Mouse (Mus musculus): Measurements from ENCODE around the gene Lingo3. TPM values are rescaled to one million over a fixed set of nuclear protein-coding genes. Genes with fewer than 3 reads are reported as not detected.

Lingo3 gene
- polyA plus RNA-seq, 1 experiment: 0.06 TPM

DNA sequence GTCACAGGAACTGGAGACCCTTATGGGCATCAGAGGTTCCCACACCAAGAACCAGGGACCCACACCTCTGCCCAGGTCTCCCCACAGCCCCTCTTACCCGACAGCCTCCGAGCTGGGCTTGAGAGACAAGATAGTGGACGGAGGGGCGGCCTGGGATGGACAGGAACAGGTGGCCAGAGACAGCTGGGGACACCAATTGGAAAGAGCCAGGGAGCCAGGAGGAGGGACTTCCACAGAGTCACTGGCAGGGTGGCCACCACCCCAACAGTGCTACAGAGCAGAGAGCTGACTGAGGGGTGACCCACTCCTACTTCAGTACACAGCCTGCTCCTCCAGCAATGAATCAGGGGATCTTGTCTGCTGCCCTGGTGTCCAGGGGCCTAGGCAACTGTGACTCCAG, 30.5 kb downstream of the Lingo3 start, which contains the start of gene Jsrp1:
Jsrp1 (minus strand) TSS at position 133 of the 400 bp plus-strand sequence.
- Histone ChIP-seq H3K4me1 (ENCODE audit: control insufficient read depth, insufficient read depth, insufficient read length, low read length) (0 out of 2 replicates have a peak, but pooled peaks cover 3% of the 10 kb centered on the region), H3K27ac (ENCODE audit: insufficient read depth, low read depth, low read length) (no peak within 1 kb of the TSS), H3K27me3 (ENCODE audit: control insufficient read depth, insufficient read depth, low read length) (peaks cover 16% of the 10 kb centered on the region), H3K4me3 (ENCODE audit: low read depth, low read length) (no peak within 1 kb of the TSS), H3K36me3 (ENCODE audit: control insufficient read depth, insufficient read depth, low read length) (no peaks in the 10 kb centered on the region)
- WGBS: 89% methylated on average over 4 of the region's 4 CpGs
- no peak for TF ChIP-seq CTCF (IDR thresholded peaks at IDR 0.05; ENCODE audit: extremely low read depth, insufficient read length, insufficient replicate concordance, low read depth, low read length)
- no peak for TF ChIP-seq POLR2A (IDR thresholded peaks at IDR 0.05; ENCODE audit: low read depth, low read length)

DNA sequence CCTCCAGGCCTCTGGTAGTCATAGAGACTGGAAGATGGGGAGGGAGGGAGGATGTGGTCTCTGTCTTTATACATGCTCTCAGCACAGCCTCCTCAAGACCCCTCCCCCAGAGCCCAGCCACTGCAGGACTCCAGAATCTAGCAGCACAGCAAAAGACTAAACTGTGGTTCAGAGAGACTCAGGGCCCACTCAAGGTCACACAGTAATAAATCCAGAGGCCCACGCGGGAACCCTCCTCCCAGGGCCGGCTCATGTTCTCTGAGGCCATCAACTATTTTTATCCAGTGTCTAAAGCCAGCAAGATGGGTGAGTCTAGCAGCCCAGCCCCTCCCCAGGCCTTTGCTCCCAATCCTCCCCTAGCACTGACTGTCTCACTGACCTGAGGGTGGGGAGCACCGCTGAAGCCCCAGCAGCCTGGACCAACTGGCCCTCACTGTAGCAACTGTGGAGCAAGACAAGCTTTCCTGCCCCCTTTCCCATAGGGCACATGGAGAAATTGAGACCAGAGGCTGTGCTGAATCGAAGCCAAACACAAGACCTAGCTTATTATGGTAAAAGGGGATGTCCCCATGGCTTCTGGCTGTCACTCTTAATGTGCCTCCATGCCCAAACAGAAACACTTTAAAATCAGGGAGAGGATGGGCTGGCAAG, 31.3 kb downstream of the Lingo3 start:
- H3K27me3 ChIP-seq (ENCODE audit: control insufficient read depth, insufficient read depth, low read length): peaks cover 16% of the 10 kb centered on the region
- no peak overlapping the region for H3K4me3 ChIP-seq (ENCODE audit: low read depth, low read length)
- no peak for TF ChIP-seq POLR2A (IDR thresholded peaks at IDR 0.05; ENCODE audit: low read depth, low read length)
- TF ChIP-seq CTCF (IDR thresholded peaks at IDR 0.05; ENCODE audit: extremely low read depth, insufficient read length, insufficient replicate concordance, low read depth, low read length): no peak
- 0 out of 2 replicates have a peak, but pooled peaks cover 3% of the 10 kb centered on the region for H3K4me1 ChIP-seq (ENCODE audit: control insufficient read depth, insufficient read depth, insufficient read length, low read length)
- WGBS: 35% methylated on average over 5 of the region's 5 CpGs
- H3K27ac ChIP-seq (ENCODE audit: insufficient read depth, low read depth, low read length): no peak overlapping the region
- H3K36me3 ChIP-seq (ENCODE audit: control insufficient read depth, insufficient read depth, low read length): no peaks in the 10 kb centered on the region

DNA sequence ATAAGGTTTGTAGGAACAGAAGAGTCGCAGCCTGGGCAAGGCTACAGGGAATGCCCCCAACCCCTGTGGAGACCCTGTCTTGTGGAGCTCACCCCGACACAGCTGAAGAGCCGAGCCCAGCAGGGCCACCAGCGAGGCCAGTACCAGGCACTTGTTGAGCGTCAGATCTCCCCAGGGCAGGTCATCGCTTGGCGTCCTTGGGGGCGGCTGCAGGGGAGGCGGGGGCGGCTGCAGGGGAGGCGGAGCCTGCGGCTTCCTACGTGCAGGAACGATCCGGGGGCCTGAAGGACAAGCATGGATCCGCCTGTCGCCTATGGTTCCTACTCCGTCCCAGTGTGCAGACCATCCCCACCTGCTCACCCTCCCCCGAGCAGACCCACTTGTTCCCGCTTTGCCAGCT, 33.8 kb downstream of the Lingo3 start:
- H3K36me3 ChIP-seq (ENCODE audit: control insufficient read depth, insufficient read depth, low read length): no peaks in the 10 kb centered on the region
- no peak overlapping the region for H3K4me3 ChIP-seq (ENCODE audit: low read depth, low read length)
- WGBS: 11% methylated on average over 20 of the region's 20 CpGs
- peaks cover 15% of the 10 kb centered on the region for H3K4me1 ChIP-seq (ENCODE audit: control insufficient read depth, insufficient read depth, insufficient read length, low read length)
- no peak overlapping the region for H3K27ac ChIP-seq (ENCODE audit: insufficient read depth, low read depth, low read length)
- peaks cover 16% of the 10 kb centered on the region for H3K27me3 ChIP-seq (ENCODE audit: control insufficient read depth, insufficient read depth, low read length)
- TF ChIP-seq CTCF (IDR thresholded peaks at IDR 0.05; ENCODE audit: extremely low read depth, insufficient read length, insufficient replicate concordance, low read depth, low read length) (no peak), POLR2A (IDR thresholded peaks at IDR 0.05; ENCODE audit: low read depth, low read length) (no peak)

DNA sequence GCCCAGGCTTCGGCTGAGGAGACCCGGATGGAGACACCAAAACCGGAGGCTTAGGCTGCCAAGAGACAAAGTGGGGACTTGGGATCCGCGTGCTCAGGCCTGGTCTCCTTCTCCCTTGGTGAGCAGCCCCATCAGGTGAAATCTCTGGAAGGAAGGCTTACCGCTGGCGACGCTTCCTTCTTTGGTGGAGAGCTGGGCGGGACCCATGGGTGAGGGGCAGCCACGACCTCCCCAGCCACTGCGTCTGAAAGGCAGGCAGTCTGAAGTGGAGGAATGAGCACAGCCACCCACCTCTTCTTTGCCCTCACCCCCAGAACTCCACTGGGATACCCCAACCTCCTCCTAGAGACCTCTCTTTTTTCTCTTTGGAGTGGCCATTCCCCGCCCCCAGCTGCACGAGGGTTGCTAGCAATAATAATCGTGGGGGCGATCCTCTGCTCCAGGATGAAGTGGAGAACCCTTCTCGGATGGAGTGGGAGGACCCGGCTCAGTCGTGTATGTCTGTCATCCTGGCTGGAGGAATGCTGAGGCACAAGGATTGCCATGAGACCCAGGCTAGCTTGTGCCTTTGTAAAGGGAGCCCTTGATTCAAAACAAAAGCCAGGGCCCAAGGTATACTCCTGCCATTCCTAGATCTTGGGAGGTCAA, 34.7 kb downstream of the Lingo3 start:
- Histone ChIP-seq H3K27ac (ENCODE audit: insufficient read depth, low read depth, low read length) (no peak overlapping the region), H3K4me3 (ENCODE audit: low read depth, low read length) (no peak overlapping the region), H3K36me3 (ENCODE audit: control insufficient read depth, insufficient read depth, low read length) (peaks cover 9% of the 10 kb centered on the region), H3K4me1 (ENCODE audit: control insufficient read depth, insufficient read depth, insufficient read length, low read length) (peaks cover 15% of the 10 kb centered on the region), H3K27me3 (ENCODE audit: control insufficient read depth, insufficient read depth, low read length) (peaks cover 16% of the 10 kb centered on the region)
- WGBS: 17% methylated on average over 18 of the region's 18 CpGs
- no peak for TF ChIP-seq POLR2A (IDR thresholded peaks at IDR 0.05; ENCODE audit: low read depth, low read length)

DNA sequence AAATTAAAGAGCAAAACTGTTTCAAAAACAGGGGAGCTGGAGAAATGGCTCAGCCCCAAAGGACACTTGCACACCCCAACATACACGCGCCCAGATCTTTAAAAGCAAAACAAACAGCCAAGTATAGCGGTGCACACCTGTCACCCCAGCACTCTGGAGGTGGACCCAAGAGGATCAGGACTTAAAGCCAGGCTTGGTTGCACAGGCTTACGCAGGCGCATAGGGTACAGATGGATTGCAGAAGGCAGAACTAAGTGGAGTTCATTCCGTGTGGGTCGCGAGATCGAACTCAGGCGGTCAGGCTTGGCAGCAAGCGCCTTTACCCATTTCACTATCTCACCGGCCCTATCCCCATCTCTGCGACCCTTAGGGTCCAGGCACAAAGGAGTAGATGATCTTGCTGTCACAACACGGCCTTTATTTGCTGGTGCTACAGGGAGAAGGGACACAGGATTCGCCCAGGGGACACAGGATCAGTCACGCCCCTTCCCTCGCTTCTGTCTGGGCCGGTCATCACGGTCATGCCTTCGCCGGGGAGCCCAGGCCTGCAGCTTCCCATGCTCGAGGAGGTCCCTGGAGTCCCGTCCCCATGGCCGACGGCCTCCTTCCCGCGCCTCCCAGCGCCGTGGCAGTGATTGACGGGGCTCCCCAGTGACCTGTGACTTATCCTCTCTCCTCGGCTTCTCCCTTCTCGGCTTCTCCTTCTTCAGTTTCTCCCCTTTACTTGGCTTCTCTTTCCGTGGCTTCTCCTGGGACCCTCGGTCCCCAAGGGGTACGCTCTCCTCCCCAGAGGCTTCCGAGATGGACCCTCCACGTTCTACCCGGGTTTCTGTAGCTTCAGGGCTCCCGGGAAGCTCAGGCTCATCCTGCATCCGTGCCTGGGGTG, 35.5 kb downstream of the Lingo3 start:
- peaks cover 16% of the 10 kb centered on the region for H3K27me3 ChIP-seq (ENCODE audit: control insufficient read depth, insufficient read depth, low read length)
- H3K4me3 ChIP-seq (ENCODE audit: low read depth, low read length): no peak overlapping the region
- TF ChIP-seq POLR2A (IDR thresholded peaks at IDR 0.05; ENCODE audit: low read depth, low read length) (no peak), CTCF (IDR thresholded peaks at IDR 0.05; ENCODE audit: extremely low read depth, insufficient read length, insufficient replicate concordance, low read depth, low read length) (no peak)
- WGBS: 24% methylated on average over 40 of the region's 40 CpGs
- peaks cover 15% of the 10 kb centered on the region for H3K4me1 ChIP-seq (ENCODE audit: control insufficient read depth, insufficient read depth, insufficient read length, low read length)
- peaks cover 16% of the 10 kb centered on the region for H3K36me3 ChIP-seq (ENCODE audit: control insufficient read depth, insufficient read depth, low read length)
- no peak overlapping the region for H3K27ac ChIP-seq (ENCODE audit: insufficient read depth, low read depth, low read length)

DNA sequence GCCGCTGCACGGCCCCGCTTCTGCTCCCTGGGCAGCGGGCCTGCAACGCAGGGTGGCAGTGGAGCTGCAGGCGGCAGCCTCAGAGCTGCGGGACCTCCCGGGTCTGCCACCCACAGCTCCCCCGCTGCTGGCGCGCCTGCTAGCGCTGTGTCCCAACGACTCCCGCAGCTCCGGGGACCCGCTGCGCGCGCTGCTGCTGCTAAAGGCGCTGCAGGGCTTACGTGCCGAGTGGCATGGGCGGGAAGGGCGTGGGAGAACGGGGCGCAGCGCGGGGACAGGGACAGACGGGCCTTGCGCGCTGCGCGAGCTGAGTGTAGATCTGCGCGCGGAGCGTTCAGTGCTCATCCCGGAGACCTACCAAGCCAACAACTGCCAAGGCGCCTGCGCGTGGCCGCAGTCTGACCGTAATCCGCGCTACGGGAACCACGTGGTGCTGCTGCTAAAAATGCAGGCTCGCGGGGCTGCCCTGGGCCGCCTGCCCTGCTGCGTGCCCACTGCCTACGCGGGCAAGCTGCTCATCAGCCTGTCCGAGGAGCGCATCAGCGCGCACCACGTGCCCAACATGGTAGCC, 36.7 kb downstream of the Lingo3 start:
- no peak for TF ChIP-seq POLR2A (IDR thresholded peaks at IDR 0.05; ENCODE audit: low read depth, low read length)
- TF ChIP-seq CTCF (IDR thresholded peaks at IDR 0.05; ENCODE audit: extremely low read depth, insufficient read length, insufficient replicate concordance, low read depth, low read length): no peak
- H3K27ac ChIP-seq (ENCODE audit: insufficient read depth, low read depth, low read length): no peak overlapping the region
- WGBS: 3% methylated on average over 58 of the region's 58 CpGs

More for the DNA sequence above, 36.7 kb downstream of the Lingo3 start:
- H3K4me3 ChIP-seq (ENCODE audit: low read depth, low read length): peak overlapping the region; percentile 53
- peaks cover 16% of the 10 kb centered on the region for H3K27me3 ChIP-seq (ENCODE audit: control insufficient read depth, insufficient read depth, low read length)
- H3K4me1 ChIP-seq (ENCODE audit: control insufficient read depth, insufficient read depth, insufficient read length, low read length): peaks cover 15% of the 10 kb centered on the region
- peaks cover 27% of the 10 kb centered on the region for H3K36me3 ChIP-seq (ENCODE audit: control insufficient read depth, insufficient read depth, low read length)

All from small intestine, adult 2 months (tissue).